Mouse (Mus musculus): Measurements from ENCODE around the gene Slc10a1. TPM values are rescaled to one million over a fixed set of nuclear protein-coding genes. Genes with fewer than 3 reads are reported as not detected.
"Not testable (repeated sequence)": the region's sequence is repeated elsewhere in the genome, so short reads cannot be mapped to it uniquely, and the experiment has no call there.

The Slc10a1 gene
- polyA plus RNA-seq, 2 experiments from 2014 or later: 0.52 to 1.4 TPM

DNA sequence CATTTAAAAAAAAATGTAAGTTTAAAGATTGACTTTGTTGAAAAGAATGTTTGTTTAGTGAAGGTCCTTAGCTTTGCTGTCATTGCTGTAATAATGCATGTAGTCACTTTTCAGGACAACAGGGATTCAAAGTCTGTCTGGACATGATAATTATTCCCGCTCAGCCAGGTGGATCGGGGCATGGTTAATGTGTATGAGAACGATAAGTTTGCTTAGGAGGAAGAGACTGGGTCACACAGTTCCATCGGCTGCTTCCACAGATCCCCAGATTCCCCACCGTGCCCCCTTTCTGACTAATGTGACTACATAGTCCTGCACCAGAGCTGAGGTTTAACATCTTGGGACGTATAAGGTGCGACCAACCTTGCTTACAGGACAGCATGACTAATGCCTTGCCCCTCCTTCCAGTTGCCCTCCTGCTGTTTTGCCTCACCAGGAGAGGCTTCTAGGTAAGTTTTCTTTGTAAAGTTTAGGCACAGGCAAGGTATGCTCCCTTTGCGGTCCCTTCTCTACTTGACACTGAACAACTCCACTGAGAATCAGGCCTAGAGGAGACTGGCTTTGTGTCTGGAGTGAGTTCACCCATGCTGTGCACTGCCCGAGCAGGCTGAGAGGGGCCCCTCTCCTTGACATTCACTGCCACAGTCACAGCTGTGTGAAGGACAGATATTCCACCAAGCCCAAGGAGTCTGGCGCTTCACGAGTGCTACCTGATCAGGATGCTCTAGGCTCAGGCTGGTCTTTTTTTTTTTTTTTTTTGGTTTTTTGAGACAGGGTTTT, 2.3 kb downstream of the Slc10a1 start:
- no peak for ATAC-seq

DNA sequence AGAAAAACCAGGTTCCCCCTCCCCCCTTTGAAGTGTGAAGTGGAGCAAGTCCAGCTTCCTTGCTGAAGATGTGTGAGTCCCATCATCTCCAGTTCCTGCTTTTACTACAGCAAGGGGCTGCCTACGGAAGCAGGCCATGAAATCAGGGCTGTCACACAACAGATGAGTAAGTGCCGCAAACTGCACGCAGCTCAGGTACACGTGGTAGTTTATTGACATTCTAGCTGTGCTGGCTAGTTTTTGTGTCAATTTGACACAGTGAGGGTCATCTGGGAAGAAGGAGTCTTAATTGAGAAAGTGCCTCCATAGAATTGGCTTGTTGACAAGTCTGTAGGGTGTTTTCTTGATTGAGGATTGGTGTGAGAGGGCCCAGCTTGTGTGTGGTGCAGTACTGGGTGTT, 5.9 kb downstream of the Slc10a1 start:
- no peak for ATAC-seq

DNA sequence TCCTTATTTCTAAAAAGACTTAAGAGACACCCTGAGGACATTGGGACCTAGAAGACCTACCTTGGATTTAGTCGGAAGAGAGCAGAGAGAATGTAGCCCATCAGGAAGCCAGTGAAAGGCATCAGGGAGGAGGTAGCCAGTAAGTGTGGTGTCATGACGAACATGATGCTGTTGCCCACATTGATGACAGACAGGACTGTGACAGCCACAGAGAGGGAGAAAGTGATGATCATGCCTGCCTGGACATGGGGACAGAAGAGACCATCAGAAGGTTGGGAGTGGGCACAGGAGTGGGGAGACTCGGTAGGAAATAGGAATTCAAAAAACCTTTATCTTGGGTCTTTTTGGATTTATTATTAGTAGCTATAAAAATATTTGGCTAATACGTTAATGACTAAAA, 10.5 kb downstream of the Slc10a1 start:
- no peak for ATAC-seq

DNA sequence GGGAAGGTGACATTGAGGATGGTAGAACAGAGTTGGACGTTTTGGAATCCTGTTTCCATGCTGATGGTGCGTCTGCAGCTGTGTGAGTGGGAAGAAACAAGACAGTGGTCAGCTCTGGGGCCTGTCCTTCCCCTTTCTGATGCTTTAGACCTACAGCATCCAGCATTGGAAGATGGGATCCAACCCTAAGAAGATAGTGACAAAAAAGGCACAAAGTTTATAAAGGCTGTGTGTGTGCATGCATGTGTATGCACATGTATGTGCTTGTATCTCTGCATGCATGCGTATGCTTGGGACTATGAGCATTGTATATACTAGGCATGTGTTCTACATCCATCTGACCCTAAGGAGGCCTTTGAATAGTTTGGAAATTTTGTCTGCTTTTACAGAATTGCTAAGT, 12.5 kb downstream of the Slc10a1 start:
- no peak for ATAC-seq

DNA sequence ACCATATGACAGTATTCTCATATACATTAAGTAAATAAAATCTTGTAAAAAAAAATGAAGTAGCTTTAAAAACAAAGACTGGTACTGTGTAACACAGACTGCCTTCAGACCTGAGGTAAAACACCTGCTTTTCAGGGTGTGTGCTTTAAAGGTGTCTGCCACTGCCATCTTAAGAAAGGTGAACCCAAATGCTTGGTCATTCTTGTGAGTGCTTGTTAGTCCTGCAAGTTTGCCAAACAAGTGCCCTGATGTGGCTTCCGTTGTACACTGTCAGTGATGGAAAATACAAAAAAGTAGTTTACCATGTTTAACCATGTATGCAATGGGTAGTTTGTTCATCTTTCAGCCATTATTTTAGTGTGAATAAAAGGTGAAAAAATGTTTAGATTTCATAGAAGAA, 16.0 kb downstream of the Slc10a1 start:
- no peak for ATAC-seq

DNA sequence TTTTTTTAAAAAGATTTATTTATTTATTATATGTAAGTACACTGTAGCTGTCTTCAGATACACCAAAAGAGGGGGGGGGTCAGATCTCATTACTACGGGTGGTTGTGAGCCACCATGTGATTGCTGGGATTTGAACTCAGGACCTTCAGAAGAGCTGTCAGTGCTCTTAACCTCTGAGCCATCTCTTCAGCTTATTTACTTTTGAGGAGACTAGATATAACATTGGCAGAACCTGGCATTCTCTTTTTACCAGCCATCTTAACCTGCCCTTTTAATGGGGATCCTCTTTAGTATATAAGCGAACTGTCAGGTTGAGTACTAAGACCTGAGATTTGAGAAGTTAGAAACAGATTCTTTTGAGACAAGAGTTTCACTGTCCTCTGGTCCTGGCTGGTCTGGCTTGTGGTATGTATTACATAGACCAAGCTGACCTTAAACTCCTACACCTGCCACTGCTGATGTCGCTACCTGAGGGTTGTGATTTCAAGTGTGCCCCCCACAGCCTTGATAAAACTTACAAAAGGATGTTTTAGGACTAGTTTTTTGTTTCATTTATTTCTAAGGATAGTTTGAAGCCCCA, 16.8 kb downstream of the Slc10a1 start:
- no peak for ATAC-seq

DNA sequence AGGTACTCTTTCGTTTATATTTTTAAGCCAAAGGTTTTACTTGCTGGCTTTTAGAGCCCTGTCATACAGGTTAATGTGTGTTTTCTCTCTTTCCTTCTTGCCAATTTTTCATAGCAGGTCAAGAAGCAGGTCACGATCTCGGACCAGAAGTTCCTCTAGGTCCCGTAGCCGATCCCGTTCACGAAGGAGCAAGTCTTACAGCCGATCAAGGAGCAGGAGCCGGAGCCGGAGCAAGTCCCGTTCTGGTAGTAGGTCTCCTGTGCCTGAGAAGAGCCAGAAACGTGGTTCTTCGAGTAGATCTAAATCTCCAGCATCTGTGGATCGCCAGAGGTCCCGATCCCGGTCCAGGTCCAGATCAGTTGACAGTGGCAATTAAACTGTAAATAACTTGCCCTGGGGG, 18.9 kb downstream of the Slc10a1 start:
- ATAC-seq: not testable (repeated sequence)

DNA sequence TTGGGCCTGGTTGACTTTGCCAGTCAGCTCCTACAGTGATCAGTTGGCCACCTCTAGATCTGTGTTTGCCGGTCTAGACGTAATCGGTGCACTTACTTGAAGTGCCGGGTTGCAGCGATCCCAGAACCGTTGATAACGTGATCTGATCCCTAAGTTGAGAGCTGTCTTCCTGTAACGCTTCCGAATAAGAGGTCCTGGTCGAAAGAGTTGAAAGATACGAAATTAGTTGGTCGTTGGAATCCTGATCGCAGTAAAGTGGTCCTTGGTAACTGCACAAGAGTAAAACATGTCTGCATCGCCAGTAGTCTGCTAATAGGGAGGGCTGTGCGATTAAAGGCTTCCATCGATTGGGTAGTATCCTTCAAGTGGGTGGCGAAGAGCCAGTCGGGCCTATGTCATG, 20.3 kb downstream of the Slc10a1 start:
- ATAC-seq: no peak

DNA sequence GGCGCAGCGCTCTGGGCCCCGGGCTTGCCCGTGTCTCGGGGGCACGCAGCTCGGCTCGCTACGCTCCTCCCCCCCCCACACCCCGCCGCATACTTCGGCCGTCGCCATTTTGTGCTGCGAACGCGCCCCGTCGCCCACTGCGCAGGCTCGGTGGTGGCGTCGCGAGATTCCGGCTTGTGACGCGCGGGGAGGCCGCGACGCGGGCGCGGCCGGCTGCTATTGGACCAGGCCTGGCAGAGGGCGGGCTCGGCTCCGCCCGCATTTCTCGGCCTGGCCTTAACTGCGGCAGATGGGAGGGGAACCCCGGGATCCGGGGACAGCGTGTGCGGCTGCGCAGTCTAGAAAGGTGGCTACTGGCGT, 22.5 kb downstream of the Slc10a1 start:
- peak; percentile 85 for ATAC-seq

DNA sequence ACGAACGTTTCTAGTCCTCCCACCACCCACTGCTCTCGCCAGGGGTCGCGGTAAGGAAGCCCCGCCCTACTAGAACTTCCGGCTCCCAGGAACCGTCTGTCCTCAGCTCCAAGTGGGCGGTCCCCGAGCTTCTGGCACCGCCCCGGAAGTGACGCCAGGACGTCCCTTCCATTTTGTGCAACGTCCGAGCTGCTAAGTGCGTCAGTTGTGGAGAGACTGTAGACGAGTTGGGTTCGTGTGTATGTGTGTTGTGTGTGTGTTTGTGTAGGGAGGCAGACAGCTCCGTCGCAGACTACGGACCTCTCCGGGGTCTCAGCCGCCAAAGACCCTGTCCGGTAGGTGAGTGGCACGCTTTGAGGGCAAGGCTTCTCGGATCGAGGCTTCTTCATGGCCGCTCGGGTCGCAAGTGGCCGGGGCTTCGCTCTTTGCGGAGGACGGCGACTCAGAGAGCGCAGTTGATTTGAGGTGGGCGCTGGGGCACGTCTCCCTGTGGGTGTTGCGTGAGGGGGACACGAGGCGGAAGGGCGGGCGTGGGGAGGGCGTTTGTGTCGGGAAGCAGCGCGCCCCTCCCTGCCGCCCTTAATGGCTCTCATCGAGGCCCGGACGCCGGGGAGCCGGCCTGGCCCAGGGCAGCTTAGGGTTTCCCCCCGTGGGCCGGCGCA, 23.0 kb downstream of the Slc10a1 start, which contains the start of gene Srsf5:
Gene Srsf5 (plus strand): TSS at position 171 of the 662 bp plus-strand sequence.
- peak; percentile 73 for ATAC-seq

DNA sequence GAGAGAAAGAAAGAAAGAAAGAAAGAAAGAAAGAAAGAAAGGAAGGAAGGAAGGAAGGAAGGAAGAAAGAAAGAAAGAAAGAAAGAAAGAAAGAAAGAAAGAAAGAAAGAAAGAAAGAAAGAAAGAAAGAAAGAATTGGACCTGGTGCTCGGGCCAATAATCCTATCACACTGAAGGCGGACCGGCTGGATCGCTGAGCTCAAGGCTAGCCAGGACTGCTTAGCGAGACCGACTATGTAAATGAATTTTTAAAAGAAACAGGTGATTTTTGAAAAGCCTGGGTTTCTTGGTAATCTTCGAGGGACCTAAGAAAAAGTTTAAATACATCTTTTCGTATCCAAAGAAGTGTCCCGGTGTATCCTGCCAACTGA, 23.6 kb downstream of the Slc10a1 start:
- ATAC-seq: peak; percentile 1

DNA sequence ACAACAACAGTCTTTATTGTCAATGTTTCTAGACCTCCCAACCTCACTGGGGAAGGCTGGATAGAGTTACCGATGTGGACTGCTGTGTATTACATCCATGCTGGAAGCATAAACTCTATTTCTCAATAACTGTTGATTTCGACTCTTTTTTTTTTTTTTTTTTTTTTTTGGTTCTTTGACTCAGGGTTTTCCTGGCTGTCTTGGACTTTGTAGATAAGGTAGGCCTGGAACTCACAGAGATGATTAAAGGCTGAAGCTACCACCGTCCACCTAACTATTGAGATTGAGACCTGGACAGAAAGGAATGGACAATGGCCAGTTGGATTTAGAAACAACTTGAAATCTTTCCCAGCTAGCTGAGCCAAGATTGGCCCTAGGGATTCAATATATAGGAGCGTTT, 24.3 kb downstream of the Slc10a1 start:
- ATAC-seq: no peak

DNA sequence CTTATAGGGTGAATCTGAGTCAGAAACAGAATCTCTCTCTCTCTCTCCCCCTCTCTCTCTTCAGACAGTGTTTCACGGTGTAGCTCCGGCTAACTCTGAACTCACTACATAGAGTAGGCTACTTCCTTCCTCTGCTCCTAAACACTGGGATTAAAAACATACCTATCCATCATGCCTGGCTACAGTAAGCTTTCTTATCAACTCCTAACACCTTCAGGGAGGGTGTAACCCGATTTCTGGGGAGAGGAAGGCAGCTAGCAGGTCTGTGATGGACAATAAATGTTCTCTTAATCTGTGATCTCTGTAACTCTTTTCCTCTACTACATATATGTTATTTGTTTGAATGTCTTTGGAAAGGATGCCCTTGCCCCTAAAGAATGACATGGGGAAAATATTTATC, 25.1 kb downstream of the Slc10a1 start:
- no peak for ATAC-seq

DNA sequence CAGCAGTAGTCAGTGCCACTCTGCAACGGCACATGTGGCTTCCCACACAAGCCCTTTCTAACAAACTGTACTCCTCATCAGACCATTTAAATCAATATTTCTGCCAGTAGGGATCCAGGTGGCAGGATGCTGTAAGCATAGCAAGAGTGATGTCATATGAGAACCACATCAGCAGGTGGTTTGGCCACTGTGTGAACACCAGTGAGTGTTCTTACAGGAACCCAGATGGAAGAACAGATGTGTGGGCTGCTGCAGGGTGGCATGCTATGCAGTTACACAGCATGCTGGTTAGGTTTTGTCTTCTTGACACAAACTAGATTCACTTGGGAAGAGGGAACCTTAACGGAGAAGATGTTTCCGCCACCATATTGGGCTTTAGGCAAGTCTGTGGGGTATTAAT, 26.6 kb downstream of the Slc10a1 start:
- ATAC-seq: no peak

DNA sequence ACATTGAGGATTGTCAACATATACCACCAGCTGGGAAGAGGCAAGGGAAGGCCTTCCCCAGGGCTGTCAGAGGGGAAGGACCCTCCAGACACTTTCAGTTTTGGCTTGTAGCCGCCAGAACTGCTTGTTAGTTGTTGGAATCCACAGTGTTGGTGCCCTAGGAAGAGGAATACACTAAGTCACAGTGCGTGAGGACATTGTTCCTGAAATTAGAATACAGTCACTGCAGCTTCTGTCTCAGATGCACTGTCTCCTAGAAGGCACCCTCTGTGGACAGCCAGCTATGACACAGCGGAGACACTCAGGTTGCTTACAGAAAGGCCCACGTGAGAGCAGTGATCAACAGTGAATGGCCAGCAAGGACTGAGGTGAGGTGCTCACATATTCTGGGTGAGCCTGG, 29.3 kb downstream of the Slc10a1 start:
- ATAC-seq: peak; percentile 5

DNA sequence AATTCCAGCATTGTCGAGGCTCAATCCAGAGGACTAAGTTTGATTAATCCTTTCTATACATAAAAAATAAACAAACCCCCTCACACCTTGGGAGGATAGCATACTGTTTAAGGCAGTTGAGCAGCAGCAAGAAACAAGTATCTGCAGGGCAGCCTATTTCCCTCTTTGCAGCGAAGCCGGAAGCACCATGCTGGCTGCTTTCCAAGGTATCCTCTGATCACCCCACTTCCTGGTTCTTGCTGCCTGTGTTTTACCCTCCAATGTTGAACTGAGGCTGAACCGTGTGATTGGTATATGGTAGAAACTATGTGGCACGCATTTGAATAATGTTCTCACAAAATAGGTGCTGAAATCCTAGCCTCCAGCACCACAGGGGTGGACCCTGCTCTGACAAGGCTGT, 29.9 kb downstream of the Slc10a1 start:
- peak; percentile 94 for ATAC-seq

DNA sequence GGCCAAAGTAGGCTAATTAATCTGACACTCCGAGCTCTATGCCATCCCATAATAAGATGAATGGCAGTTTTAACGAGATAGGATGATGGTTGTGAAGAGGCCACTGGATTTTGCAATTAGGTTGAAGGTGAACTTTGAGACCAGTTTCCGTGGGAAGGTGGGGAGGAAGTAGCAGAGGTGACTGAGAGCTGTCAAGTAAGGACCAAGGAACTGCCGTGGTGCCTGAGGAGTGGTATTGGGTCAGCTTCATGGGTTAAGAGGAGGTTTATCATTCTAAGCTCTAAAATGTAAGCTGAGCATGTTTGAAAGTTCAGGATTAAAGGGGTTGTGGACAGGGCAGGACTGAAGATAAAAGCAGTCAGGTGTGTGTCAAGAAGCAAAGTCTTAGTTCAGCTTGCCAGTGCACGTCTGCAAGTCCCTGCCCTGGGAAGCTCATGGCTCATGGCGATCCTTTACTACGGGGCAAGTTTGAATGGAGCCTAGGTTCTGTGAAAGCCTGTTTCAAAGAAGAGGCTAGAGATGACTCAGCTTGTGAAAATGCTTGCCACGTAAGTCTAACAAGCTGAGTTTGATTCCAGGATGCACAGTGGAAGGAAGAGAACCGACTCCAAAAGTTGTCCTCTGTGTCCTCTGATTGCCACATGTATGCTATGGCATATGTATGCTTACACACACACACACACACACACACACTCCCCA, 31.0 kb downstream of the Slc10a1 start:
- peak; percentile 32 for ATAC-seq

DNA sequence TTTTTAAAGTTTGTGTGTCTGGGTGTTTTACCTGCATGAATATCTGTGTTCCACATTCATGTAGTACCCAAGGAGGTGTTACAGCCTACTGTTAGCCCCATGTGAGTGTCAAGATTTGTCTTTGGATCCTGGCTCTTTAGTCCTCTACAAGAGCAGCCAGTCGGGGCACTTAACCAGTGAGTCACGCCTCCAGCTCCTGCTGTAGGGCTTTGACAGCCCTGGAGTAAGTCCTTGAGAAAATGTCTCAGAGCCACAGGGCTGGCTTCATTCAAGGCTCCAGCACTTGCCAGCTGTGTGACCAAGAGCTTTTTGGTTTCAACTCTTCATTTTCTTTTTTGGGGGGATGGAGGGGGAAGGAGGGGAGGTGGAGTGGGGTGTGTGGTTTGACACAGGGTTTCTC, 31.8 kb downstream of the Slc10a1 start:
- no peak for ATAC-seq

DNA sequence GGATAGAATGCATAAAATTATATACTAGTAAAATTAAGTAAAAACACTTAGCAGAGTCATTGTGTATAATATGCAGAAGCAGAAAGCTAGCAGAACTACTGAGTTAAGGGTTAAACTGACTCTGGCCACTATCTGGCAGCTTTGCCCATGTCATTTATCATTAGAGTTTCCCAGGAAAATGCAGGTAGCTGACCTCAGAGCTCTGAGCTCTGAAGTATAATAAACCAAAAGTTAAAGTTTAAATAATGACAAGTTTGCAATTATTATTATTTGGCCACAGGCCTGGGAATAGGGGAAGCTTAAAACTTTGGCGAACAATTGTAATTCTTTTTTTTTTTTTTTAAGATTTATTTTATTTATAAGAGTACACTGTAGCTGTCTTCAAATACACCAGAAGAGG, 35.6 kb downstream of the Slc10a1 start:
- no peak for ATAC-seq

DNA sequence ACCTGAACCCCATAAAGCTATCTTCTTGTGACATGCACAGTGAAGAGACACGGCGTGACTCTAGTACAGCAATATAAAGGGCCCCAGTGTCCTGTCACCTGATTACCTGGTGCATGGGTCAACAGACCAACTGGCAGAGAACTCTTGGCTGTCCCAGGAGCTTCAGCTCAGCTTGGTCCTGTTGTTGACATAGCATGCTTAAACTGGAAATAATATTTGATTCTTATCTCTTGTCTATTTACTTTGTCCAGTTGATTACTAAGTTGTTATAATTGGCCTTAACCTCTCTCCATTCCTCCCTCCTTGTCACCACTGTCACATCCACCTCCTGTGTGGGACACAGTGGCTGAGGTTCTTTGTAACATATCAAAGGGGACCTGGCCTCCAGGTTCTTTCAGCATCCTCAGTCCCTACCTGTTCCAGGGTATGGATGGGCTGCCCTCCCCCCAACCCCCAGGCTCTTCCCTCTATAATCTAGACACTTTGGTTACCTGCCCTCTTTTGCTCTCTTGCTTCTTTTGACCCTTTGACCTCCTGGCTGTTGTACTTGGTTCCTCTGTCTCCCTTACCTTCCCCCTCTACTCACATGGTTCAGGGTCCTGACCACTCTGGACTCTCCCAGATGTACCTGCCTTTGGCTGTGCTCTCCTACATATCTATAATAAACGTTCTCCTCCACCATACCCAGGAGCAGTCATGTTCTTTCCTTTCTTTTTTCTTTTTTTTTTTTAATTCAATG, 36.9 kb downstream of the Slc10a1 start:
- no peak for ATAC-seq

DNA sequence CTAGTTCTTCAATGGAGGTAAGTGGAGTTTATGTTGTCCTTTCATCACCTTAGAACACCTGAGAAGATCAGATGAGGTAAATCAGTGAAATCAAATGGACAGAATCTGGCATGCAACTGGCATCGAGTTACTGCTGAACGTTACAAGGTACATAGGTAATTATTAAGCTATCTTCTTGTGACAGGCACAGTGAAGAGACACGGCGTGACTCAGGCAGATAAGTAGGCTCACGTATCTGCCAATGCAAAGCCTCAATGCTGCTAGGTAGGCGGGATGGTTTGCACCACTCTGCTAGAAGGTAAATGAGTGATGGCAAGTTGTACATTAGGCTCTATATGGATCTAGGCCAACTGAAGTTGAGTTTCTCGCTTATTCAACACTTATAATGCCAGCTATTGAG, 38.4 kb downstream of the Slc10a1 start:
- ATAC-seq: no peak

DNA sequence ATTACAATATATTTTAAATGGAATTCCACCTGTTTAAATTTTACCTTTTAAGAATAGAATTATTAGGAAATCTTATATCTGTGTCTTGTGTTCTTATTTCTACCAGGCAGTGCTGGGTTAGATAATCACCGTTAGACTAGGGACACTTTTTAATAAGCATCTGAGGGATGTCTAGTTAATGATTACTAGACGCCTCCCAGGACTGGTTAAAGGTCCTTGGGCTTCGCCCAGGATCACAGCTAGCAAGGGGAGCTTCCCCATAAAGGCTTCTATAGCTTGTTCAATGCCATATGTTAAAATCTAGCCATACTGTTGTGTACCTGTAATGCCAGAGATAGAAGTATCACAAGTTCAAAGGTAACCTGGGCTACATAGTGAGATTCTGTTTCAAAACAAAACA, 39.6 kb downstream of the Slc10a1 start:
- ATAC-seq: no peak

DNA sequence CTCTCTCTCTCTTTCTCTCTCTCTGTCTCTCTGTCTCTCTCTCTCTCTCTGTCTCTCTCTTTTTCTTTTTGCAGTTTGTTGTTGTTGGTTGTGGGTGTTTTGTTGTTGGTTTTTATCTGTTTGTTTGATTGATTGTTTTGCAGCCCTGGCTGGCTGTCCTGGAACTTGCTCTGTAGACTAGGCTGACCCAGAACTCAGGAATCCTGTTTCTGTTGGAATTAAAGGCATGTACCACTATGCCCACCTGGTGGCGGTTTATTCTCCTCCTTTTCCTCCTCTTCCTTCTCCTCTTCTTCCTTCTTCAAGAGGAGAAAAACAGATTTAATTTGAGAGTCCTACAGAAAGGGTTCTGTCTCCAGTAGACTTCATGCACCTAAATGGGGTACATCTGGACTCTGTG, 41.0 kb downstream of the Slc10a1 start:
- ATAC-seq: no peak
